Mouse (Mus musculus) heart, adult 2 months (tissue): ENCODE data around the gene Hnrnpa2b1.

Experiments used
- CTCF ChIP-seq: fragments of 200-600 bp; IDR thresholded peaks from 2 replicates; pipeline ENCODE4 v1.8.1; 2022; ENCODE audit warnings: antibody characterized with exemption, mild to moderate bottlenecking, moderate library complexity
- POLR2A ChIP-seq: fragments of 200-500 bp; IDR thresholded peaks from 2 replicates; pipeline ENCODE4 v1.6.1; 2011; ENCODE audit warnings: mild to moderate bottlenecking, low read depth, low read length, control low read depth; ENCODE audit not compliant: insufficient read depth

GRCm38 (mm10) chr6:51507556-51507955 is 37.9 kb upstream of the Hnrnpa2b1 start:
- TF ChIP-seq CTCF, result no peak
- TF ChIP-seq POLR2A, result no peak
